Mouse (Mus musculus) G1E (cell line): ENCODE measurements at regions not wholly inside any gene's neighbourhood (a gene's known extent, or its start where the extent isn't known, plus 50 kb on each side); places are given as distances from the start of the nearest gene placed in this dataset.

Experiments used
- CTCF ChIP-seq: IDR thresholded peaks from 2 replicates; pipeline ENCODE4 v1.5.1; 2012; ENCODE audit warnings: low read depth, low read length, inconsistent platforms, mixed read lengths
- GATA1 ChIP-seq: IDR thresholded peaks from 2 replicates; pipeline ENCODE4 v1.6.1; 2012; ENCODE audit warnings: borderline replicate concordance, low read length, inconsistent platforms, mixed read lengths
- POLR2AphosphoS5 ChIP-seq: IDR thresholded peaks from 2 replicates; pipeline ENCODE4 v1.6.1; 2012; ENCODE audit warnings: low read depth, low read length, inconsistent platforms; ENCODE audit not compliant: insufficient replicate concordance
- TAL1 ChIP-seq: conservative IDR thresholded peaks from 2 replicates; pipeline ENCODE4 v1.6.1; 2012; ENCODE audit warnings: low read depth, low read length, inconsistent platforms, mixed read lengths

GRCm38 (mm10) chr13:83120343-83120742, 383.5 kb upstream of the Mef2c start:
- TF ChIP-seq CTCF (no peak), POLR2AphosphoS5 (no peak), GATA1 (no peak), TAL1 (no peak)
